Mouse (Mus musculus) spleen, adult 2 months (tissue): ENCODE results near the gene Nfib.

Experiments
- CTCF ChIP-seq: fragments of 200-500 bp; IDR thresholded peaks from 2 replicates; pipeline ENCODE4 v1.5.1; 2011; ENCODE audit warnings: mild to moderate bottlenecking, inconsistent platforms; ENCODE audit not compliant: insufficient read depth, insufficient read length, insufficient replicate concordance; ENCODE audit errors: extremely low read depth
- POLR2A ChIP-seq: fragments of 200-500 bp; IDR thresholded peaks from 2 replicates; pipeline ENCODE4 v1.6.1; 2011; ENCODE audit warnings: low read depth, low read length, inconsistent platforms

DNA sequence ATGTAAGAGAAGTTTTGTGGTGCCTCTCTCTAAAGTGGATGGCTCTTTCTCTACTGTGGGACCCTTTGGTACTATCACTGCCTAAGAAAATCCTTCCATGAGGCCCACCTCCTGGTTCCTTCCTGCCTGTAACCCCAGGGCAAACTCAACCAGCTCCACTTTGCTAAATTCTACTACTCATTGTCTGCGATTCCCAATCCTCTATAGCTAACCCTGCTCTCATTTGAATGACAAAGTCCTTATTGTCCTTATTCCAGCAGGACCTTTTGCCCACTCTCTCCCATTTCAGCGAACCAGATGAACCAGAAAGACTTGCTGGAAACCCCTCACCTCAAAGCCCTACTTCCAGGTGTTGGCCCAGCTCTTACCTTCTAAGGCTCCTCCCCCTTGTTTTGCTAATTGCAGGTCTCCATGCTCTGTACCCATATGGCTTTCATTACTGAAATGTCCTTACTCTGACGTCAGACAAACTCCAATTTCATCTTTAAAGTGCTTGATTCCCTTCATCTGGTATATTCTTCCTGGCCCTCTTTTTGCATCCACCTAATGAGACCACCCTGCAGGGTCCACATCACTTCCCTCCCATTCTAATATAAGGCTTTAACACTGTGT, 304.0 kb downstream of the Nfib start:
- TF ChIP-seq POLR2A (no peak), CTCF (no peak)
